Mouse (Mus musculus) liver, adult 2 months (tissue): ENCODE results near the gene Grrp1. TPM values are rescaled to one million over a fixed set of nuclear protein-coding genes. Genes with fewer than 3 reads are reported as not detected.

Experiments used
- DNase-seq: peaks from one replicate; pipeline ENCODE4 v3.0.0-alpha.2; 2011; ENCODE audit warnings: low read depth, low spot score; ENCODE audit errors: extremely low read depth
- H3K27ac ChIP-seq: fragments of 200-500 bp; replicated peaks from 2 replicates; pipeline ENCODE4 v1.5.1; 2012; ENCODE audit warnings: low read depth, mild to moderate bottlenecking, control low read depth, inconsistent platforms, low read length; ENCODE audit not compliant: insufficient read depth
- H3K27me3 ChIP-seq: fragments of 200-500 bp; 2 replicates; pipeline ENCODE4 v1.6.1; 2012; ENCODE audit warnings: mild to moderate bottlenecking, moderate library complexity, low read length, inconsistent platforms; ENCODE audit not compliant: control insufficient read depth, insufficient read depth
- H3K36me3 ChIP-seq: fragments of 200-500 bp; 2 replicates; pipeline ENCODE4 v1.6.1; 2012; ENCODE audit warnings: low read length, inconsistent platforms; ENCODE audit not compliant: control insufficient read depth, insufficient read depth
- H3K4me1 ChIP-seq: fragments of 200-500 bp; 2 replicates; pipeline ENCODE4 v1.6.1; 2011; ENCODE audit warnings: low read length; ENCODE audit not compliant: control insufficient read depth, insufficient read depth
- H3K4me3 ChIP-seq: fragments of 200-500 bp; 2 replicates; pipeline ENCODE4 v1.5.1; 2011; ENCODE audit warnings: low read depth, mild to moderate bottlenecking, control low read depth, low read length, moderate library complexity; ENCODE audit not compliant: insufficient read depth
- H3K79me2 ChIP-seq: fragments of 200-500 bp; 2 replicates; pipeline ENCODE4 v1.6.1; 2012; ENCODE audit warnings: inconsistent platforms, mild to moderate bottlenecking, low read length, moderate library complexity; ENCODE audit not compliant: control insufficient read depth, insufficient read depth
- H3K9ac ChIP-seq: fragments of 200-500 bp; 2 replicates; pipeline ENCODE4 v1.6.1; 2012; ENCODE audit warnings: low read depth, mild to moderate bottlenecking, control low read depth, inconsistent platforms, low read length
- CTCF ChIP-seq: fragments of 200-500 bp; IDR thresholded peaks from 2 replicates; pipeline ENCODE4 v1.5.1; 2011; ENCODE audit warnings: low read depth, low read length, control low read depth
- POLR2A ChIP-seq: fragments of 200-500 bp; IDR thresholded peaks from 2 replicates; pipeline ENCODE4 v1.6.1; 2011; ENCODE audit warnings: low read length, control low read depth; ENCODE audit not compliant: insufficient read depth; ENCODE audit errors: extremely low read depth
- WGBS: fragments of 180-500 bp; shearing (Covaris S2); methylation state at CpG from one replicate; pipeline ENCODE4 v1.1.7; 2018; 5-methylcytosine and 5-hydroxymethylcytosine counted together
- polyA plus RNA-seq: library from polyadenylated mRNA; depleted of rRNA; stranded (reverse); fragments of >200 nt; gene quantifications from 2 replicates; pipeline ENCODE4 v1.2.3, GENCODE M21; 2012
- total RNA-seq: library from RNA; depleted of rRNA; stranded (reverse); fragments of >200 nt; gene quantifications from 2 replicates; pipeline ENCODE4 v1.2.3, GENCODE M21; 2014

Gene Grrp1
- total and polyA plus RNA-seq, 2 experiments = 0.28 to 0.29 TPM

DNA sequence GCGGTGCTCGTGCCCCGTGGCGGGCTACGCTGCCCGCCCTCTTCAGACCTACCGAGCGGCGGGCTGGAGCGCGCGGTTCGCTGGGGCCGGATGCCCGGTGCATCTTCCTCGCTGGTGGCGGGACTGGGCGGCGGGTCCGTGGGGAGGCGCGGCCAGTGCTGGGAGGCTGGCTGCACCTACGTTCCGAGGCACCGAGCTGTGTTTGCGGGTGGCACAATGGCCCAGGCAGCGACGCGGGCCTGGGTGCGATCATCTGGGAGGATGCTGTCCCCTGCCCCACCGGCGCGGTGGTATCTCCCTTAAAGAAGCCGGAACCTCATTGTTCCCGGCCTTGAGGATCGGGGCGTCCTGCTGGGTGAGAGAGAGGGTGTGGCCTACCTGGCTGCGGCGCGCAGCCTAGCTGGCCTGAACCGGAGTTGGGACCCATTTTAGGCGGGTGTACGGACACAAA is 33.7 kb upstream of the Grrp1 start, which contains the start of gene Pdik1l:
Gene Pdik1l, minus strand, starts transcription at position 321 of the 451 bp plus-strand sequence.
- Histone ChIP-seq H3K27ac (peak within 1 kb of the TSS; percentile 87), H3K4me1 (peaks cover 11% of the 10 kb centered on the region), H3K36me3 (peaks cover 10% of the 10 kb centered on the region; the same call in 1 of the 2 replicates), H3K4me3 (peak within 1 kb of the TSS; percentile 99), H3K9ac (peak within 1 kb of the TSS; percentile 94), H3K27me3 (no peaks in the 10 kb centered on the region), H3K79me2 (peaks cover 4% of the 10 kb centered on the region; the same call in 1 of the 2 replicates)
- peak; percentile 63 for DNase-seq
- TF ChIP-seq POLR2A = no peak
- WGBS = under 1% methylated on average over 42 of the region's 43 CpGs

DNA sequence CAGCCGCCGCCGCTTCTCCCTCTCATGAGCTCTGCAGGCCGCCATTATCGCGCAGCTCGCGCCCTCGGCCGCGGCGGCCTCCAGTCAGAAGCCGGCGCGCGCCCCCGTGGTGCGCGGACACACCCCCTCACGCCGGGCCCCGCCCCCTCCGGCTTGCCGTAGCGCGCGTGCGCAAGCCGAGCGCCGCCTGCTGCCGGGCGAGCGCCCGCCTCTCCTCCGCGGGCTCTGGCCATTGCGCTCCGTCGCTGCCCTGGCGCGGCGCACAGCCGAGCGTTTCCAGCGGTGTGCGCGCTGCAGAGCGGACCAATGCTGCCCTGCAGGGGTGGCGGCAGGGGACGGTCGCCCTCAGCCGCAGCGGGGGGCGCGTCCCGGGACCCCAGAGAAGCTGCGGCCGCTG is 33.3 kb upstream of the Grrp1 start:
- H3K27ac ChIP-seq = peak overlapping the region; percentile 87
- H3K9ac ChIP-seq = peak overlapping the region; percentile 94
- WGBS = 1% methylated on average over 51 of the region's 59 CpGs
- H3K79me2 ChIP-seq = peaks cover 4% of the 10 kb centered on the region; the same call in 1 of the 2 replicates
- peaks cover 13% of the 10 kb centered on the region; the same call in 1 of the 2 replicates for H3K36me3 ChIP-seq
- H3K4me3 ChIP-seq = peak overlapping the region; percentile 99
- H3K27me3 ChIP-seq = no peaks in the 10 kb centered on the region
- TF ChIP-seq POLR2A (peak; percentile 59; the same call in 1 of the 2 replicates), CTCF (no peak)
- peak; percentile 56 for DNase-seq
- H3K4me1 ChIP-seq = peaks cover 11% of the 10 kb centered on the region

- DNase-seq = peak; percentile 83
- under 1% methylated on average over 59 of the region's 59 CpGs for WGBS
Observed at GRCm38 (mm10) chr4:134286226-134287167, 32.6 kb upstream of the Grrp1 start.

GRCm38 (mm10) chr4:134284942-134285341 is 31.0 kb upstream of the Grrp1 start:
- Histone ChIP-seq H3K79me2 (peaks cover 4% of the 10 kb centered on the region; the same call in 1 of the 2 replicates), H3K27me3 (no peaks in the 10 kb centered on the region), H3K4me3 (no peak overlapping the region), H3K27ac (no peak overlapping the region), H3K36me3 (peaks cover 23% of the 10 kb centered on the region; the same call in 1 of the 2 replicates), H3K9ac (no peak overlapping the region), H3K4me1 (peaks cover 11% of the 10 kb centered on the region)
- 58% methylated on average over 2 of the region's 2 CpGs for WGBS
- TF ChIP-seq POLR2A = no peak
- no peak for TF ChIP-seq CTCF
- DNase-seq = peak; percentile 79

More at GRCm38 (mm10) chr4:134286226-134287167, 32.6 kb upstream of the Grrp1 start:
- peak overlapping the region; percentile 99 for H3K4me3 ChIP-seq
- TF ChIP-seq CTCF = no peak
- peak overlapping the region; percentile 87 for H3K27ac ChIP-seq
- H3K79me2 ChIP-seq = peaks cover 4% of the 10 kb centered on the region; the same call in 1 of the 2 replicates
- peaks cover 17% of the 10 kb centered on the region; the same call in 1 of the 2 replicates for H3K36me3 ChIP-seq
- no peaks in the 10 kb centered on the region for H3K27me3 ChIP-seq
- H3K4me1 ChIP-seq = peaks cover 11% of the 10 kb centered on the region
- H3K9ac ChIP-seq = peak overlapping the region; percentile 94

GRCm38 (mm10) chr4:134273417-134274345 is 19.8 kb upstream of the Grrp1 start:
- Histone ChIP-seq H3K4me3 (no peak overlapping the region), H3K27ac (no peak overlapping the region), H3K9ac (no peak overlapping the region), H3K4me1 (peaks cover 4% of the 10 kb centered on the region; the same call in 1 of the 2 replicates), H3K36me3 (peaks cover 13% of the 10 kb centered on the region; the same call in 1 of the 2 replicates), H3K79me2 (no peaks in the 10 kb centered on the region), H3K27me3 (no peaks in the 10 kb centered on the region)
- TF ChIP-seq CTCF (no peak), POLR2A (no peak)
- WGBS = 8% methylated on average over 14 of the region's 14 CpGs
- DNase-seq = peak; percentile 26
